Mouse (Mus musculus) C2C12 (cell line): Measurements from ENCODE around the gene Pole.

Experiments
- CEBPB ChIP-seq: IDR thresholded peaks from one replicate; pipeline ENCODE4 v1.6.1; 2011; ENCODE audit warnings: low read depth, mild to moderate bottlenecking, control low read depth, moderate library complexity
- CTCF ChIP-seq: IDR thresholded peaks from one replicate; pipeline ENCODE4 v1.5.1; 2011; ENCODE audit not compliant: control insufficient read depth, insufficient read depth, insufficient read length
- MYOD1 ChIP-seq: IDR thresholded peaks from one replicate; pipeline ENCODE4 v1.6.1; 2011; ENCODE audit warnings: low read depth; ENCODE audit not compliant: control insufficient read depth, insufficient read length
- USF1 ChIP-seq: IDR thresholded peaks from one replicate; pipeline ENCODE4 v1.6.1; 2011; ENCODE audit warnings: low read depth, mild to moderate bottlenecking, control low read depth, moderate library complexity

DNA sequence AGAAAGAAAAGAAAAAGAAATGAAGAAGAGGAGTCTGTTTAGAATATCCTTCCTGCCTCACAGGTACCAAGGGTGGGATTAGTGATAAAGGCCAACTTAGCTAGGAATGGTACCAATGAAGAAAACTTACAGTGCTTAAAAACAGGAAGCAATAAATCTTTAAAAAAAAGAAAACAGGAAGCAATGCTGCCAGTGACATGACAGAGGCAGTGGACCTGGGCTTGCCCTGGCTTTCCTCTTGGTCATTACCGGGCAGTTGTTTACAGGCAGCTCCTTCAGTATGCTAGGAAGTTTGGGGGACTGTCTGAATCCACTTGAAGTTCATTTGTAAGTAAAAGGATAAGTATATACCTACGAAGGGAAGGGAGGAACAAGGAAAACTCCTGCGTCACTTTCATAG lies 44.4 kb downstream of the Pole start:
- TF ChIP-seq CTCF (no peak), CEBPB (no peak), MYOD1 (no peak), USF1 (no peak)
